Mouse (Mus musculus): ENCODE results near the gene Plpp1. TPM values are rescaled to one million over a fixed set of nuclear protein-coding genes. Genes with fewer than 3 reads are reported as not detected.
A peak's percentile ranks its signal among the peaks of the same experiment; 100 is the strongest.

Plpp1 gene
- polyA plus RNA-seq, 1 experiment from 2014 or later = 34.4 TPM

DNA sequence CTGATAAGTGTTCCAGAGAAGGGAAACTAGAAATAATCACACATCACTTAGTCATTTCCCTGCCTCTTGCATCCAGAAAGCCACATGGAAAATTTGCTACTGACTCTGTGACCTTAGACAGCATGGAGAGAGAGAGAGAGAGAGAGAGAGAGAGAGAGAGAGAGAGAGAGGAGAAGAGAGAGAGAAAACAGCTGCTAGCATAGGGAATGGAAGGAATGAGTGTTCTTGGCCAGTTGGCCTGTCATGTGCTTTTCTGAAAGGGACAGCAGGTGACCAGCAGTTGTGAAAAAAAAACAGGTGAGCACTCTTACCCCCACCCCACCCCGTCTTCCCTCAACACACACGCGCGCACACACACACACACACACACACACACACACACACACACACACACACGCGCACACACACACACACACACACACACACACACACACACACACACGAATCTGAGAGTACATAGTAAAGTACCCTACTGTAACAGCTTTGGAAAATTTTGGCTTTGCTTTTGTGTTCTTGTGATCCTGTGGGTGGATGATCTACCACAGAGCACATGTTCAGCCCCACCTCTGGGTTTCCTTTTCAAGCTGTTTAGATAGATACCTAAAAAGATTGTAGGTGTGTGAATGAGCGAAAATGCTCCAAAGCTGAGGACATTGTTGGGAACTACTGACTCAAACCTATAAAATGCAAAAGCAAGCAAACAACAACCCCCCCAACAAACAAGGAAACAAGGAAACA is 23.5 kb downstream of the Plpp1 start:
- Histone ChIP-seq H3K4me1 (no peaks in the 10 kb centered on the region), H3K9me3 (no peaks in the 10 kb centered on the region), H3K36me3 (no peaks in the 10 kb centered on the region), H3K27ac (no peak overlapping the region), H3K4me3 (no peak overlapping the region), H3K9ac (no peak overlapping the region), H3K27me3 (no peaks in the 10 kb centered on the region), H3K4me2 (replicated peaks) (no peak overlapping the region)
- WGBS = 78% methylated on average over 4 of the region's 8 CpGs
- no peak for ATAC-seq (ENCODE audit: insufficient number of reproducible peaks, insufficient read depth, low FRiP score, low TSS enrichment)

- H3K36me3 ChIP-seq = no peaks in the 10 kb centered on the region
- 47% methylated on average over 6 of the region's 6 CpGs for WGBS
- no peaks in the 10 kb centered on the region for H3K9me3 ChIP-seq
- no peaks in the 10 kb centered on the region for H3K4me1 ChIP-seq
- H3K27me3 ChIP-seq = no peaks in the 10 kb centered on the region
- no peak for ATAC-seq (ENCODE audit: insufficient number of reproducible peaks, insufficient read depth, low FRiP score, low TSS enrichment)
- no peak overlapping the region for H3K27ac ChIP-seq
- H3K4me3 ChIP-seq = no peak overlapping the region
- H3K9ac ChIP-seq = no peak overlapping the region
- no peak overlapping the region for H3K4me2 ChIP-seq (replicated peaks)
These were observed 24.9 kb downstream of the Plpp1 start for GRCm38 (mm10) chr13:112825479-112825878.

DNA sequence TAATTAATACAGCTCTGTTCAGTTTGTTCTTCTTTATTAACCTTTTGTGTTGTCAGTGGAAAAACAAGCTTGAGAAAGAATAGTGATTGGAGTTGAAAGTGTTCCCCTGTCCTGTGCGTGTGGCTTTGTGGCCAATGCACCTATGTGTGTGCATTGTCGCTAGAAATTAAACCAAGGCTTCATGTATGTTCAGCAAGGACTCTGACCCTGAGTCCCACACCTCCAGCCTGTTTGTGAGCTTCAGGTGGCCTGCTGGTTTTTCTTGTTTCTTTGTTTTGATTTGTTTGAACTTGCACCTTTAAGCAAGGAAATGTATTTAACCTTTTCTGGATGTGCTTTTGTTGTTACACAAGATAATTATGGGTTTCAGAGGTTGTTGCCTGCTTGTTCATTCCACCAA is 29.0 kb downstream of the Plpp1 start:
- Histone ChIP-seq H3K4me1 (peaks cover 9% of the 10 kb centered on the region; the same call in 1 of the 2 replicates), H3K36me3 (no peaks in the 10 kb centered on the region), H3K27ac (no peak overlapping the region), H3K4me3 (no peak overlapping the region), H3K4me2 (replicated peaks) (no peak overlapping the region), H3K27me3 (no peaks in the 10 kb centered on the region), H3K9me3 (no peaks in the 10 kb centered on the region), H3K9ac (no peak overlapping the region)
- WGBS = 85% methylated on average over 2 of the region's 2 CpGs
- no peak for ATAC-seq (ENCODE audit: insufficient number of reproducible peaks, insufficient read depth, low FRiP score, low TSS enrichment)

GRCm38 (mm10) chr13:112832589-112832988 is 32.0 kb downstream of the Plpp1 start:
- 30% methylated on average over 2 of the region's 2 CpGs for WGBS
- ATAC-seq (ENCODE audit: insufficient number of reproducible peaks, insufficient read depth, low FRiP score, low TSS enrichment) = no peak
- Histone ChIP-seq H3K27ac (no peak overlapping the region), H3K36me3 (no peaks in the 10 kb centered on the region), H3K9ac (no peak overlapping the region), H3K4me2 (replicated peaks) (no peak overlapping the region), H3K9me3 (no peaks in the 10 kb centered on the region), H3K4me1 (peaks cover 12% of the 10 kb centered on the region), H3K27me3 (no peaks in the 10 kb centered on the region), H3K4me3 (no peak overlapping the region)

GRCm38 (mm10) chr13:112833253-112833894 is 32.8 kb downstream of the Plpp1 start:
- H3K4me1 ChIP-seq = peaks cover 12% of the 10 kb centered on the region
- 0 out of 2 replicates have a peak overlapping the region, but pooled peaks have one; percentile 18 for H3K27ac ChIP-seq
- H3K9ac ChIP-seq = no peak overlapping the region
- H3K9me3 ChIP-seq = no peaks in the 10 kb centered on the region
- H3K4me2 ChIP-seq (replicated peaks) = no peak overlapping the region
- no peaks in the 10 kb centered on the region for H3K36me3 ChIP-seq
- 71% methylated on average over 20 of the region's 20 CpGs for WGBS
- no peaks in the 10 kb centered on the region for H3K27me3 ChIP-seq
- no peak for ATAC-seq (ENCODE audit: insufficient number of reproducible peaks, insufficient read depth, low FRiP score, low TSS enrichment)
- H3K4me3 ChIP-seq = no peak overlapping the region

- no peak for ATAC-seq (ENCODE audit: insufficient number of reproducible peaks, insufficient read depth, low FRiP score, low TSS enrichment)
- Histone ChIP-seq H3K9ac (no peak overlapping the region), H3K36me3 (no peaks in the 10 kb centered on the region), H3K27ac (no peak overlapping the region), H3K4me1 (peaks cover 12% of the 10 kb centered on the region), H3K9me3 (no peaks in the 10 kb centered on the region), H3K4me3 (no peak overlapping the region), H3K4me2 (replicated peaks) (no peak overlapping the region), H3K27me3 (no peaks in the 10 kb centered on the region)
- WGBS = 71% methylated on average over 3 of the region's 3 CpGs
These were observed 33.3 kb downstream of the Plpp1 start for GRCm38 (mm10) chr13:112833895-112834263.

GRCm38 (mm10) chr13:112835113-112835512 is 34.5 kb downstream of the Plpp1 start:
- H3K36me3 ChIP-seq = no peaks in the 10 kb centered on the region
- no peak overlapping the region for H3K4me3 ChIP-seq
- no peak overlapping the region for H3K9ac ChIP-seq
- no peaks in the 10 kb centered on the region for H3K9me3 ChIP-seq
- peaks cover 12% of the 10 kb centered on the region for H3K4me1 ChIP-seq
- ATAC-seq (ENCODE audit: insufficient number of reproducible peaks, insufficient read depth, low FRiP score, low TSS enrichment) = no peak
- no peaks in the 10 kb centered on the region for H3K27me3 ChIP-seq
- no peak overlapping the region for H3K4me2 ChIP-seq (replicated peaks)
- no peak overlapping the region for H3K27ac ChIP-seq
- WGBS = 40% methylated on average over 12 of the region's 12 CpGs

- H3K4me3 ChIP-seq = no peak overlapping the region
- no peak for ATAC-seq (ENCODE audit: insufficient number of reproducible peaks, insufficient read depth, low FRiP score, low TSS enrichment)
- peaks cover 12% of the 10 kb centered on the region for H3K4me1 ChIP-seq
- no peaks in the 10 kb centered on the region for H3K36me3 ChIP-seq
- H3K9ac ChIP-seq = no peak overlapping the region
- no peaks in the 10 kb centered on the region for H3K9me3 ChIP-seq
- no peak overlapping the region for H3K4me2 ChIP-seq (replicated peaks)
- WGBS = 75% methylated on average over 2 of the region's 2 CpGs
- H3K27me3 ChIP-seq = no peaks in the 10 kb centered on the region
- no peak overlapping the region for H3K27ac ChIP-seq
These were observed 36.4 kb downstream of the Plpp1 start for GRCm38 (mm10) chr13:112836951-112837350.

DNA sequence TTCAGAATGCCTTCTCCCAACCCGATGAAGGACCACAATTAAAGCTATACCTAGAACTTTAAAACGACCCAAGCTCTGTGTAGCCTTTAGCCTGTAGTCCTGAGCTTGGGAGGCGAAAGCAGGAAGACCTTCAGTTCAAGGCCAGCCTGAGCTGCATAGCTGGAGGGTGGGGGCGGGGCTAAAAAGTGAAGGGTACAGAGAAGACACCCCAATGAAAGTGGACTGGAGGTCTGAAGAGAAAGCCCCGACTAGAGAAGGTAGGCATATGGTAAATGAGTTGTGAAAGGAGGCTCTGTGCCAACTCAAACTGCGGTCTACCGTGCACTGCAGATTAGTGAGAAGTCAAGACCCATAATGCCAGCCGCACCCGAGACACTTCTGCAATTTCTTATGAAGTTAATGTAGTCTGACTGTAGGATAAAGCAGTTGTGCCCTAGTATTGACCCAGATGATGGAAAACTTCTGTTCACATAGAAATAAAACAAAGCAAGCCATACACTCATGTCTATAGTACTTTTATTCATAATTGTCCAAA is 37.1 kb downstream of the Plpp1 start:
- ATAC-seq (ENCODE audit: insufficient number of reproducible peaks, insufficient read depth, low FRiP score, low TSS enrichment) = no peak
- Histone ChIP-seq H3K27ac (no peak overlapping the region), H3K4me1 (peaks cover 9% of the 10 kb centered on the region), H3K9ac (no peak overlapping the region), H3K4me3 (no peak overlapping the region), H3K36me3 (no peaks in the 10 kb centered on the region), H3K27me3 (no peaks in the 10 kb centered on the region), H3K4me2 (replicated peaks) (no peak overlapping the region), H3K9me3 (no peaks in the 10 kb centered on the region)
- 82% methylated on average over 9 of the region's 9 CpGs for WGBS

- 89% methylated on average over 6 of the region's 6 CpGs for WGBS
These were observed 38.1 kb downstream of the Plpp1 start for GRCm38 (mm10) chr13:112838562-112839232.

DNA sequence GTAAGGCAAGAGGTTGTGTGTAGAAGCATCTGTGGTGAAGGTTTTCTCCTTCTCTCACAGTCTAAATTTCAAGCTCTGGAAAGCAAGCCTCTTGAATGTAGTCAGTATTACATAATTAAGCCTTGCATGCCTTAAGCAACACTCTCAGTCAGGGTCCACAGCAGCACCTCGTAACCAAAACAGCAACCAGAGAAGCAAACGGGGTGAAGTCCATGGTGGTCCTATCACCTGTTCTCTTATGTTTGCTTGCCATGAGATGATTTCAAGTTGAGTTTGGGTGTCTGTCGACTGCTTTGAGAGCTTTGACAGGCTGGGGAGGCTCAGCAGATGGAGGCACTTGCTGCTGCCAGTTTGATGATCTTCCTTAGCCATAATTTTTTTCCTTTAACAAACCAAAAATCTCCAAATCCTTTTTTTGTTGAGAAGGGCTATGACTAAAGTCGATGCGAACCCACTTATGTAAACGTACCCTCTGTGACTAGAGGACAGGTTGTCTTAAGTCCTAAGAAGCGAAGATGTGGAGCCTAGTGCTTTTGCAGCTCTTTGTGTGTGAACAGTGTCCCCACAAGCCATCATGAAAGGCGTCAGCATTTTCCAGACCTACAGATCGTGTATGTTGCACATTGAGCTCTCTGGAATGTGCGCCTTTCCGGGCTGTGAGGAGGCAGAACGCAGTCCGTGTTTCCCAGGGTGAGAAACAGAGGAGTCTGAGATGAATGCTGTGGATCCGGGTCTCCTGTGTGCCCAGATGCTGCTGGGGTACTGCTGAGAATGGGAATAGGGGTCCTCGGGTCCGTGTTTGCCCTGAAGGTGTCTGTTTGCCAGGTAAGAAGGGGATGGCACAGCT is 39.9 kb downstream of the Plpp1 start:
- Histone ChIP-seq H3K27ac (no peak overlapping the region), H3K4me3 (no peak overlapping the region), H3K27me3 (no peaks in the 10 kb centered on the region), H3K9ac (no peak overlapping the region), H3K4me2 (replicated peaks) (no peak overlapping the region), H3K4me1 (no peaks in the 10 kb centered on the region), H3K36me3 (peaks cover 8% of the 10 kb centered on the region), H3K9me3 (no peaks in the 10 kb centered on the region)
- ATAC-seq (ENCODE audit: insufficient number of reproducible peaks, insufficient read depth, low FRiP score, low TSS enrichment) = no peak
- WGBS = 89% methylated on average over 16 of the region's 16 CpGs

More at GRCm38 (mm10) chr13:112838562-112839232, 38.1 kb downstream of the Plpp1 start:
- Histone ChIP-seq H3K4me1 (peaks cover 3% of the 10 kb centered on the region; the same call in 1 of the 2 replicates), H3K36me3 (no peaks in the 10 kb centered on the region), H3K27me3 (no peaks in the 10 kb centered on the region), H3K9ac (no peak overlapping the region), H3K9me3 (no peaks in the 10 kb centered on the region), H3K27ac (no peak overlapping the region), H3K4me3 (no peak overlapping the region), H3K4me2 (replicated peaks) (no peak overlapping the region)
- ATAC-seq (ENCODE audit: insufficient number of reproducible peaks, insufficient read depth, low FRiP score, low TSS enrichment) = no peak
